In the genomic region with DNA sequence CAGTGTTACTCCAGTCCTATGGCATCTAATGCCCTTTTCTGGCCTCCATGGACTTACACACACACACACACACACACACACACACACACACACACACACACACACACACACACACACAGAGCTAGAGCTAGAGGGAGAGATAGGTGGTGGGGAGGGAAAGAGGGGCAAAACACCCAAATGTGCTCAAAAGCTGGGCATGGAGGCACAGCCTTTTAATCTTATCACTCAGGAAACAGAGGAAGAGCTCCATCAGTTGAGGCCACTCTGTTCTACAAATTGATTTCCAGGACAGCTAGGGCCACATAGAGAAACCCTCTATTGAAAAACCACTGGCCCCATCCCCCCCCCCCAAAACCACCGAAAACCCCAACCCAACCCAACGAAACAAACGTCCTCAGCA, we compare ENCODE assay signal across 1 mouse cellular context.
A peak's percentile ranks its signal among the peaks of the same experiment; 100 is the strongest.
TF ChIP-seq lines count a peak whose summit lies in the region.

No protein-coding gene starts in this region.

TF ChIP-seq in MEL, 35 proteins besides CTCF, POLR2A, EP300 and RAD21:
- no peak for TF ChIP-seq MXI1 (IDR thresholded peaks at IDR 0.05; ENCODE audit: low read depth, low read length)
- no peak for TF ChIP-seq NELFE (IDR thresholded peaks at IDR 0.05; ENCODE audit: low read depth, low read length)
- TF ChIP-seq USF2 (IDR thresholded peaks at IDR 0.05; ENCODE audit: borderline replicate concordance in 1 of 2, insufficient read depth in 1 of 2, low read depth in 1 of 2, low read length in 2 of 2), result no peak
- TF ChIP-seq ETS1 (IDR thresholded peaks at IDR 0.05; ENCODE audit: low read depth, low read length), result peak; percentile 69
- no peak for TF ChIP-seq KAT2A (conservative IDR thresholded peaks at IDR 0.05; ENCODE audit: low read depth, low read length)
- no peak for TF ChIP-seq SMC3 (IDR thresholded peaks at IDR 0.05; ENCODE audit: low read depth, low read length)
- TF ChIP-seq JUND (IDR thresholded peaks at IDR 0.05; ENCODE audit: low read depth, low read length), result no peak
- no peak for TF ChIP-seq CHD1 (IDR thresholded peaks at IDR 0.05; ENCODE audit: low read depth, low read length)
- peak; percentile 46; the same call in 1 of the 2 replicates for TF ChIP-seq MAZ (IDR thresholded peaks at IDR 0.05; ENCODE audit: low read depth, low read length)
- no peak for TF ChIP-seq HCFC1 (IDR thresholded peaks at IDR 0.05; ENCODE audit: low read depth, low read length)
- no peak for TF ChIP-seq MEF2A (IDR thresholded peaks at IDR 0.05; ENCODE audit: extremely low read depth, insufficient replicate concordance, low read depth, low read length, poor library complexity, severe bottlenecking)
- no peak for TF ChIP-seq ZMIZ1 (IDR thresholded peaks at IDR 0.05; ENCODE audit: low read depth, low read length)
- TF ChIP-seq CHD2 (IDR thresholded peaks at IDR 0.05; ENCODE audit: low read length), result no peak
- TF ChIP-seq TCF12 (IDR thresholded peaks at IDR 0.05; ENCODE audit: low read depth, low read length), result peak; percentile 88
- 0 out of 2 replicates have a peak, but pooled peaks have one; percentile 59 for TF ChIP-seq SIN3A (IDR thresholded peaks at IDR 0.05; ENCODE audit: low read length)
- TF ChIP-seq POLR2AphosphoS5 (IDR thresholded peaks at IDR 0.05; ENCODE audit: borderline replicate concordance, low read depth, low read length), result no peak
- TF ChIP-seq E2F4 (IDR thresholded peaks at IDR 0.05; ENCODE audit: borderline replicate concordance, low read depth, low read length), result no peak
- peak; percentile 45; the same call in 1 of the 2 replicates for TF ChIP-seq MYB (IDR thresholded peaks at IDR 0.05; ENCODE audit: low read depth, low read length)
- TF ChIP-seq GABPA (IDR thresholded peaks at IDR 0.05; ENCODE audit: low read depth, low read length), result no peak
- no peak for TF ChIP-seq BHLHE40 (IDR thresholded peaks at IDR 0.05; ENCODE audit: borderline replicate concordance, low read depth, low read length)
- TF ChIP-seq MAX (IDR thresholded peaks at IDR 0.05; ENCODE audit: low read length), result no peak
- no peak; the same call in 1 of the 2 replicates for TF ChIP-seq POLR2AphosphoS2 (IDR thresholded peaks at IDR 0.05; ENCODE audit: low read length)
- TF ChIP-seq UBTF (IDR thresholded peaks at IDR 0.05; ENCODE audit: borderline replicate concordance, insufficient read depth, low read depth, low read length), result no peak
- no peak for TF ChIP-seq ELF1 (IDR thresholded peaks at IDR 0.05; ENCODE audit: low read depth, low read length)
- no peak for TF ChIP-seq MYC (IDR thresholded peaks at IDR 0.05; ENCODE audit: low read depth, low read length)
- 0 out of 2 replicates have a peak, but pooled peaks have one; percentile 6 for TF ChIP-seq ZNF384 (IDR thresholded peaks at IDR 0.05; ENCODE audit: low read depth, low read length)
- no peak; the same call in 1 of the 2 replicates for TF ChIP-seq MAFK (IDR thresholded peaks at IDR 0.05; ENCODE audit: borderline replicate concordance, low read depth, low read length)
- no peak for TF ChIP-seq NRF1 (IDR thresholded peaks at IDR 0.05; ENCODE audit: insufficient read depth, low read depth, low read length, poor library complexity, severe bottlenecking)
- no peak for TF ChIP-seq ZKSCAN1 (IDR thresholded peaks at IDR 0.05; ENCODE audit: low read depth, low read length)
- TF ChIP-seq TBP (IDR thresholded peaks at IDR 0.05; ENCODE audit: low read depth, low read length), result no peak
- peak; percentile 76 for TF ChIP-seq TAL1 (IDR thresholded peaks at IDR 0.05; ENCODE audit: low read length)
- TF ChIP-seq ZC3H11A (IDR thresholded peaks at IDR 0.05; ENCODE audit: low read depth, low read length), result no peak
- TF ChIP-seq GATA1 (IDR thresholded peaks at IDR 0.05; ENCODE audit: low read depth, low read length), result peak; percentile 78
- TF ChIP-seq USF1 (IDR thresholded peaks at IDR 0.05; ENCODE audit: low read depth, low read length), result no peak
- TF ChIP-seq RCOR1 (IDR thresholded peaks at IDR 0.05; ENCODE audit: low read depth, low read length), result peak; percentile 85
